Mouse (Mus musculus) kidney, embryonic 15.5 days (tissue): ENCODE results near the gene Mmp21. TPM values are rescaled to one million over a fixed set of nuclear protein-coding genes. Genes with fewer than 3 reads are reported as not detected.
A peak's percentile ranks its signal among the peaks of the same experiment; 100 is the strongest.

Experiments
- ATAC-seq: fragments of 200-750 bp; cut with Nextera tagmentation; replicated peaks from 2 replicates; pipeline ENCODE4 v1.8.0; 2017; ENCODE audit warnings: moderate TSS enrichment; ENCODE audit not compliant: low FRiP score
- H3K27ac ChIP-seq: fragments of 300-500 bp; sonication (generic); 2 replicates; pipeline ENCODE4 v1.5.1; 2015; ENCODE audit warnings: mild to moderate bottlenecking, inconsistent platforms
- H3K27me3 ChIP-seq: fragments of 300-500 bp; sonication (generic); 2 replicates; pipeline ENCODE4 v1.6.1; 2015; ENCODE audit warnings: inconsistent platforms
- H3K36me3 ChIP-seq: fragments of 300-500 bp; sonication (generic); 2 replicates; pipeline ENCODE4 v1.6.1; 2015; ENCODE audit warnings: inconsistent platforms
- H3K4me1 ChIP-seq: fragments of 300-500 bp; sonication (generic); 2 replicates; pipeline ENCODE4 v1.6.1; 2015; ENCODE audit warnings: inconsistent platforms
- H3K4me2 ChIP-seq: fragments of 300-500 bp; sonication (generic); 2 replicates; pipeline ENCODE4 v1.6.1; 2015; ENCODE audit warnings: moderate library complexity, mild to moderate bottlenecking, inconsistent platforms
- H3K4me3 ChIP-seq: fragments of 300-500 bp; sonication (generic); replicated peaks from 2 replicates; pipeline ENCODE4 v1.5.1; 2015; ENCODE audit warnings: mild to moderate bottlenecking, inconsistent platforms
- H3K9ac ChIP-seq: fragments of 300-500 bp; sonication (generic); 2 replicates; pipeline ENCODE4 v1.6.1; 2015; ENCODE audit warnings: mild to moderate bottlenecking, inconsistent platforms
- H3K9me3 ChIP-seq: fragments of 300-500 bp; sonication (generic); replicated peaks from 2 replicates; pipeline ENCODE4 v1.6.1; 2016; ENCODE audit warnings: inconsistent platforms
- WGBS: fragments of 180-500 bp; shearing (Covaris S2); methylation state at CpG from one replicate; pipeline ENCODE4 v1.1.7; 2015; ENCODE audit warnings: mixed read lengths; 5-methylcytosine and 5-hydroxymethylcytosine counted together
- polyA plus RNA-seq: library from polyadenylated mRNA; unstranded; fragments of >200 nt; fragmentation: Nextera tagmentation; extraction: Ambion mirVana; gene quantifications from 2 replicates; pipeline ENCODE4 v1.2.1, GENCODE M21; 2015

Mmp21 gene
- polyA plus RNA-seq, 1 experiment from 2014 or later, result 0.18 TPM

DNA sequence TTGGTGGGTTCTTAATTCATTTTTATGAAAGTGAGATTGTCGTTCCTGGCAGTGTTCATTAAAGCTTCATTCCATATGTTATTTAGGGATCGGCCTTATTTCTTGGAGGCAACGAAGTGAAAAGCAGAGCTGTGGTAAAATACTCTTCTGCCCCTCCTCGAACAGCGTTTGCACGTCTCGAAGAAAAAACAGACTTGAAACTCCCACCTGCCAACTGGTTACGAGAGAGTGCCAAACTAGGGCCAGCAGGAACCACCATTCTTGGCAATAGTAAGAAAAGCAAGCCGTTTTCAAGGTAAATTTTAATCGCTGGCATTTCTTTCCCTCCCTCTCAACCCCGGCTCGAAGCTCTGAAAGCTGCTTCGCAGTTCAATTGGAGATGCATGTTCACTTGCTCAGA, 41.0 kb downstream of the Mmp21 start:
- ATAC-seq, result no peak
- WGBS, result 73% methylated on average over 13 of the region's 13 CpGs
- no peaks in the 10 kb centered on the region for H3K27me3 ChIP-seq
- peaks cover 14% of the 10 kb centered on the region for H3K4me1 ChIP-seq
- H3K4me3 ChIP-seq, result peak overlapping the region; percentile 98
- peak overlapping the region; percentile 97 for H3K9ac ChIP-seq
- peak overlapping the region; percentile 89 for H3K4me2 ChIP-seq
- peaks cover 44% of the 10 kb centered on the region for H3K36me3 ChIP-seq
- H3K27ac ChIP-seq, result no peak overlapping the region
- H3K9me3 ChIP-seq, result no peaks in the 10 kb centered on the region

DNA sequence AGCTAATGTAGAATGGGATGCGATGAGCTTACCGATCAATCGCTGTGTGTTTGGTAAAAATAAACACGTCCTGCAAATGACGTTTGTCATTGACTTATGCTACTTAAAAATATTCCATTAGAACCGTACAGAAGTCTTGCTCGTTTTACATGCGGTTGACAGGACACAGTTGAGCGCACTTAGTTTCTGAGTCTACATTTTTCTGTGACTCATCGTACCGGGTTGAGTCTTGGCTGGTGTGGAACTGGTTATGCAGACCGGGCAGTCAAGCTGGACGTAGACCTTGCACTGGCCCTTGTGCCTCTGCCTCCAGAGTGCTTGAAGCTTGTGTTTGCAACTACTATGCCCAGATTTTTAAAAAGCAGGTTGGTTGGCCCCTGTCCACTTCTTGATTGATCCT, 41.6 kb downstream of the Mmp21 start:
- H3K4me3 ChIP-seq, result peak overlapping the region; percentile 98
- H3K4me1 ChIP-seq, result peaks cover 14% of the 10 kb centered on the region
- H3K27ac ChIP-seq, result peak overlapping the region; percentile 96
- H3K36me3 ChIP-seq, result peaks cover 39% of the 10 kb centered on the region
- no peak for ATAC-seq
- peak overlapping the region; percentile 97 for H3K9ac ChIP-seq
- no peaks in the 10 kb centered on the region for H3K9me3 ChIP-seq
- 7% methylated on average over 13 of the region's 13 CpGs for WGBS
- H3K4me2 ChIP-seq, result peak overlapping the region; percentile 89
- no peaks in the 10 kb centered on the region for H3K27me3 ChIP-seq

DNA sequence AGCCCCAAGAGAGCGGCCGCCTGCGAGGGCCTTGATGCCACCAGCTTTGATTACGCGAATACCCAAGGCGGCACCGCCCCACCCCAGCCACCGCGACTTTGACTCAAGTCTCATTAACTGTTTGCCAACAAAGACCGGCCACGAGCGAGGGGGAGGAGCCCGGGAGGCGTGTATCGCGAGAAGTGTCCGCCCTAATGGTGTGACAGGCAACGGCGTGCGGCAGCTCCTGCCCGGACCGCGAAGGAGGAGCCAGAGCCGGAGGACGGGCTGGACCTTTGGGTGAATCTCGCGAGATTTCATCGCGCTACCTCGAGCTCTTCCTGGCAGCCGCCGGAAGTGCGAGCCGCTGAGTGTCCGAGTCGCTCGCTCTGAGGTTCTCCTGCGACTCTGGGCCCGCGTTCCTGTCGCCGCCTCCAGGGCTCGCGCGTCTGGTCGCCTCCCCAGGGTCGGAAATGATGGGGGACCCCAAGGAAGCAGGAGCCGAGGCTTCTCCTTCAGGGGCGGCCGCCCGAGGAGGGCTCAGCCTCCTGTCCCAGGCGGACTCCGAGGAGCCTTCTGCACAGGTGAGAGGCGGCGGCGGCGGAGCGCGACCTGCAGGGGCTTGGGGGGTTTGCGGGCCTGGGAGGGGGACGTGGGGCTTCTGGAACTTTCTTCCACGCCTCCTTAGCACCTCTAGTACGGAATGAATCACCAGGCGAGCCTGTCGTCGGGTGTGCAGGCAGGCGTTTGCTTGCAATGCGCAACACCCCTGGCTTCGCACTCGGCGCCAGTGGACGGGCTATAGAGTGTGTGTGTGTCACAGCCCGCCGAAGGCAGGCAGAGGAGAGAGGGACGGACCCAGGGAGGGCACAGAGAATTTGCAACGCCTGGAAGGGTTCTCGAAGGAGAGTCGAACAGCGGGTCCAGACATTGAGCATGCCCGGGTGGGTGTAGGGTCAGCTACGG, 42.2 kb downstream of the Mmp21 start, which contains the start of gene Edrf1:
Gene Edrf1 (plus strand): TSS at position 183 of the 945 bp plus-strand sequence.
- peaks cover 14% of the 10 kb centered on the region for H3K4me1 ChIP-seq
- peak within 1 kb of the TSS; percentile 89 for H3K4me2 ChIP-seq
- under 1% methylated on average over 81 of the region's 81 CpGs for WGBS
- peak within 1 kb of the TSS; percentile 96 for H3K27ac ChIP-seq
- peaks cover 32% of the 10 kb centered on the region for H3K36me3 ChIP-seq
- H3K4me3 ChIP-seq, result peak within 1 kb of the TSS; percentile 98
- peak within 1 kb of the TSS; percentile 97 for H3K9ac ChIP-seq
- no peaks in the 10 kb centered on the region for H3K9me3 ChIP-seq
- H3K27me3 ChIP-seq, result no peaks in the 10 kb centered on the region
- ATAC-seq, result peak; percentile 98

DNA sequence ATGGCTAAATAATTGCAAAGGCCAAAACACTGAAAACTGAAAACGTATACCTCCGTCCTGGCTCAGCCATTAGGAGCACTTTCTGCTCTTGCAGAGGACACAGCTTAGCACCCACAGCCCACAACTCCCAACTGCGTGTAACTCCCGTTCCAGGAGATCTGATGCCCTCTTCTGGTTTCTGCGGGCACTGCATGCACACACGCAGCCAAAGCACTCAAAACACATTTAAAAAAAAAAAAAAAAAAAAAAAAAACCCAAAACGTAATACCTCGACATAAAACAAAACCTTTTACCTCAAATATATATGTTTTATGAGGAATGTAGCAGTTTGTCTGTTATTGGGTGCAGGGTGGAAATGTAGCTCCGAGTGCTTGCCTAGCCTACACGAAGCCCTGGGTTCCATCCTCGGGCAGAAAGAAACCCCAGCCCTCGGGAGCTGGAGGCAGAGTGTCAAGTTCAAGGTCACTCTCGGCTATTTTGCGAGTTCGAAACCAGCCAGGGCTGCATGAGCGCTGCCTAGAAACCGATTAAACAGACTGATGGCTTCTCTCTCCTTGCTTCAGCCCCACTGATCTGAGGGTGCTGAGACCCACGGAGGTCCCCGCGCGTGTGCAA, 43.0 kb downstream of the Mmp21 start:
- peak overlapping the region; percentile 82 for H3K9ac ChIP-seq
- peaks cover 14% of the 10 kb centered on the region for H3K4me1 ChIP-seq
- H3K27ac ChIP-seq, result peak overlapping the region; percentile 96
- peak overlapping the region; percentile 98 for H3K4me3 ChIP-seq
- H3K9me3 ChIP-seq, result no peaks in the 10 kb centered on the region
- peak overlapping the region; percentile 89 for H3K4me2 ChIP-seq
- no peaks in the 10 kb centered on the region for H3K27me3 ChIP-seq
- 2% methylated on average over 21 of the region's 21 CpGs for WGBS
- peaks cover 24% of the 10 kb centered on the region for H3K36me3 ChIP-seq
- ATAC-seq, result no peak

DNA sequence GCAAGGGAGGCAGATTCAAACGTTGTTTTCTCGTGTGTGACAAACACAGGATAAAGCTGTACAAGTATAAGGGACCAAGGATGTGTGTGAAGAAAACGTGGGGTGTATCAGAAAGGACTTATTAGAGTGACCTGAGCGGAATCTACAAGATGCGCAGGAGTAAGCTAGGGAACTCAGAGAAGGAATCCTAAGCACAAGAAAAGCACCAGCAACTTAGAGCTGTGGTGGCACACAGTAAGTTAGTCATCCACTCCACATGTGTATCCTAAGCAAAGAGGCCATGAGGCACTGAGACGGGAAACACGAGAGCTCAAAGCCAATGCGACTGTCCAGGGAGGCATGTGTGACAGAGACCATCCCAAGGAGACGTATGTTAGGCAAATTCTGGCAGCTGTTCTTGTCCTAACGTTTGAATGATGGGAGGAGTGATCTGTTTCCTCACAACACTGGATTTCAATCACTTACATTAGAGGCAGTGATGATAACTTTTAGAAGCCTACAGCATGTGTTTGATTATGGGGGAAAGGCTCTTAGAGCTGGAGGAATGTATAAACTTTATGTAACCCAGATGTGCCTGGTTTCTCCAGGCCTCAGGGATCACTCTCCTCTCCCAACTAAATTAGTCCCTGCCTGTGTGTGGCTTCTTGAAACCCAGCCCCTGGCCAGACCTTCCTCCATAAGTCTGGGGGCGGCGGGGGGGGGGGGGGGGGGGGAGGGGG, 44.8 kb downstream of the Mmp21 start:
- Histone ChIP-seq H3K4me3 (no peak overlapping the region), H3K36me3 (peaks cover 10% of the 10 kb centered on the region), H3K4me1 (peaks cover 14% of the 10 kb centered on the region), H3K27me3 (no peaks in the 10 kb centered on the region), H3K27ac (no peak overlapping the region), H3K4me2 (no peak overlapping the region), H3K9me3 (no peaks in the 10 kb centered on the region), H3K9ac (no peak overlapping the region)
- 50% methylated on average over 10 of the region's 12 CpGs for WGBS
- no peak for ATAC-seq

DNA sequence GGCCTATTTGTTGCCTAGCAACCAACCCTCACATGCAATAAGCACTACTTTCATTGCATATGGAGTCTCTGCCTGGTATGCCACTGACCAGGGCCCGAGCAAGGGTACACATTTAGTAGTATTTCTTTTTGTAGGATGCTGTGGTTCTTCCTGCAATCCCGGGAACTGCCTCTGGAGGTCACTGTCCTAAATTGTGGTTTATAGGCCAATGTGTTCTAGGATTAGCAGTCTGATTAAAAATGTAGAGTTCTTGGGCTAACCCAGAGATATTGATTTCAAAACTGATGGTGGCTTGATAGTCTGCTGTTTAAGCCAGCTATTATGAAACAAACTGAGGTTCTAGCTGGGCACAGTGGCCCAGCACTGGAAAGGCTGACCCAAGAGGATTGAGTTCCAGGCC, 47.4 kb downstream of the Mmp21 start:
- no peak for ATAC-seq
- Histone ChIP-seq H3K27me3 (no peaks in the 10 kb centered on the region), H3K27ac (no peak overlapping the region), H3K9ac (no peak overlapping the region), H3K4me2 (no peak overlapping the region), H3K4me3 (no peak overlapping the region), H3K9me3 (no peaks in the 10 kb centered on the region), H3K4me1 (no peaks in the 10 kb centered on the region), H3K36me3 (no peaks in the 10 kb centered on the region)
- WGBS, result 25% methylated on average over 2 of the region's 2 CpGs

DNA sequence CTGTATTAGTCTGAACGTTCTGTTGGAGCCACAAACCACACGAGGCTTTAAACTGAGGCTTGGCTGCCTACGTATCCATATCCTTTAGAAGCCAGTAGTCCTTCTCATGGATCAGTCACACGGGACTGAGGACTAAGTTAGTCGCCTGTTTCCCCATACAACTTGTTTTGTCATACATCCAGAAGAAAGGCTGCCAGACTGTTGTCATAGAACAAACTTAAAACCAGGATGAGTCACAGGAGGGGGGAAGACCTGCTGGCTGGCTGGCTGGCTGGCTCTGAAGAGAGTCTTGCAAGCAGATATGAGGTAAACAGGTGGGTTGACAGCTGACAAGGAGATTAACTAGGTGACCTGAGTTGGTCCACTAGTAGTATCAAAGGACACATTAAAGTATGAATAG, 49.0 kb downstream of the Mmp21 start:
- Histone ChIP-seq H3K36me3 (no peaks in the 10 kb centered on the region), H3K9me3 (no peaks in the 10 kb centered on the region), H3K27ac (no peak overlapping the region), H3K27me3 (no peaks in the 10 kb centered on the region), H3K4me3 (no peak overlapping the region), H3K9ac (no peak overlapping the region), H3K4me1 (no peaks in the 10 kb centered on the region), H3K4me2 (no peak overlapping the region)
- WGBS, result 82% methylated on average over 5 of the region's 5 CpGs
- no peak for ATAC-seq

DNA sequence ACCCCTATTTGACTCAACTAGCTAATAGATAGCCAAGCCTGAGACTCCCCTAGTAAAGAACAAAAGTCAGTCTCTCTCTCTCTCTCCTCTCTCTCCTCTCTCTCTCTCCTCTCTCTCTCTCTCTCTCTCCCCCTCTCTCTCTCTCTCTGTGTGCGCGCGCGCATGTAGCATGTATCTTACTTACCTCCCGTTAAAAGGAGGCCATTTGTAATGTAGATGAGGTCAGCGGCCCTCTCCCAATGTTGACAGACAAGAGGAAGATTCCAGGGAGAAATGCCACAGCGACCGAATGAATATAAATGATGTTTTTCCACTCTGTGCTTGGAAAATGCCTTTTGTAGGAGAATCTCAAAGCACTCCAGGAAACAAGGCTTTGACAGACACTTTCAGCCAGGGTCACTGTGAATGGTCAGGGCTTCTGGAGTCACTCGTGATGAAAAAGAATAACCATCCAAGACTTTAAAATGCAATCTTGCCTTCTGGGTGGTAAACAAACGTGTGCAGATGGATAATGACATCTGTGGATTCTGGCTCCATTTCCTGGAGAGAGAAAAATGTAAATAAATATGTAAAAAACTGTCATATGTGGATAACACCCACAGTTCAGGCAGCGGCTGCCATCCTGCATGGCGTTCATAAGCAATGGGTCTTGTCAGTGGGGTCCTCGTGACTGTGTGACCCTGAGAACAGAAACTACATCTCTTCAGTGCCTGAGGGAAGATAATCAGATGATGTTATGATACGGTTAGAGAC, 52.5 kb downstream of the Mmp21 start:
- 63% methylated on average over 14 of the region's 14 CpGs for WGBS
- Histone ChIP-seq H3K4me2 (no peak overlapping the region), H3K27me3 (no peaks in the 10 kb centered on the region), H3K4me3 (no peak overlapping the region), H3K9ac (no peak overlapping the region), H3K27ac (no peak overlapping the region), H3K4me1 (no peaks in the 10 kb centered on the region), H3K36me3 (no peaks in the 10 kb centered on the region), H3K9me3 (no peaks in the 10 kb centered on the region)
- no peak for ATAC-seq

Other genes starting within 250 kb of the Mmp21 start
- not detected in 2 replicates for gene Tex36, start 77.9 kb downstream of the Mmp21 start, polyA plus RNA-seq
- 21.6 and 24.2 TPM in 2 replicates for gene Edrf1, start 42.5 kb downstream of the Mmp21 start, polyA plus RNA-seq
- gene Bccip, start 29.3 kb upstream of the Mmp21 start, polyA plus RNA-seq, result 189 and 201 TPM in 2 replicates
- gene Uros, start 30.0 kb upstream of the Mmp21 start, polyA plus RNA-seq, result 30.3 and 30.7 TPM in 2 replicates
- 0.23 and 0.37 TPM in 2 replicates for gene Fank1, start 96.8 kb upstream of the Mmp21 start, polyA plus RNA-seq
- gene Dhx32, start 102.7 kb upstream of the Mmp21 start, polyA plus RNA-seq, result 19.7 and 21.3 TPM in 2 replicates